Mouse (Mus musculus): Measurements from ENCODE around the gene Slc16a4.

- TF ChIP-seq CTCF (IDR thresholded peaks at IDR 0.05; ENCODE audit: extremely low read depth, insufficient read depth, low read length) (no peak), POLR2A (IDR thresholded peaks at IDR 0.05; ENCODE audit: extremely low read depth, insufficient read depth, low read length) (no peak)
Measured at GRCm38 (mm10) chr3:107246876-107247275, 44.2 kb upstream of the Slc16a4 start.

Measured in cortical plate, adult 2 months (tissue).